Mouse (Mus musculus) CH12.LX (cell line): ENCODE results near the gene Gins1. TPM values are rescaled to one million over a fixed set of nuclear protein-coding genes. Genes with fewer than 3 reads are reported as not detected.

Source experiments
- DNase-seq: peaks from one replicate; pipeline ENCODE4 v3.0.0-alpha.2; 2013; ENCODE audit errors: extremely low read depth
- H3K27ac ChIP-seq: 2 replicates; pipeline ENCODE4 v1.5.1; 2012; ENCODE audit warnings: low read depth, mild to moderate bottlenecking, control low read depth, moderate library complexity; ENCODE audit not compliant: insufficient read depth
- H3K27me3 ChIP-seq: replicated peaks from 2 replicates; pipeline ENCODE3; 2012; ENCODE audit warnings: inconsistent platforms
- H3K36me3 ChIP-seq, 2 experiments: replicated peaks in 1 of 2; 2 replicates each; pipeline versions ENCODE3 to v1.6.1; 2012; ENCODE audit warnings: inconsistent platforms in 1 of 2, low read length in 1 of 2, mild to moderate bottlenecking in 1 of 2, mixed read lengths in 1 of 2, moderate library complexity in 1 of 2; ENCODE audit not compliant: control insufficient read depth in 1 of 2, insufficient read depth in 1 of 2
- H3K4me1 ChIP-seq, 2 experiments: 2 replicates each; pipeline ENCODE4 v1.6.1; 2012; ENCODE audit warnings: inconsistent platforms in 1 of 2, moderate library complexity in 1 of 2; ENCODE audit not compliant: insufficient read depth in 2 of 2, control insufficient read depth in 1 of 2
- H3K4me2 ChIP-seq: 2 replicates; pipeline ENCODE4 v1.6.1; 2012; ENCODE audit warnings: low read depth, mild to moderate bottlenecking, control low read depth; ENCODE audit not compliant: poor library complexity, insufficient read depth, severe bottlenecking
- H3K4me3 ChIP-seq, 3 experiments: fragments of 150-350 bp in 1 of 3; sonication (generic) in 1 of 3; replicated peaks in 1 of 3; 2 replicates each; pipeline versions ENCODE3 to v1.5.1; 2011 to 2012; ENCODE audit warnings: low read depth in 2 of 3, low read length in 2 of 3, mild to moderate bottlenecking in 2 of 3, moderate library complexity in 2 of 3, control low read depth in 1 of 3, improper control_type of control experiment in 1 of 3, inconsistent platforms in 1 of 3, mixed read lengths in 1 of 3; ENCODE audit not compliant: poor library complexity in 1 of 3
- H3K79me2 ChIP-seq: replicated peaks from 2 replicates; pipeline ENCODE4 v1.6.1; 2012; ENCODE audit warnings: mild to moderate bottlenecking, moderate library complexity; ENCODE audit not compliant: control insufficient read depth, poor library complexity, insufficient read depth, severe bottlenecking; ENCODE audit errors: extremely low read depth
- H3K9ac ChIP-seq: 2 replicates; pipeline ENCODE4 v1.6.1; 2012; ENCODE audit warnings: low read depth, mild to moderate bottlenecking, control low read depth, moderate library complexity; ENCODE audit not compliant: insufficient read depth
- H3K9me3 ChIP-seq: replicated peaks from 2 replicates; pipeline ENCODE3; 2012; ENCODE audit warnings: low read length, inconsistent platforms, mixed read lengths
- CHD1 ChIP-seq: IDR thresholded peaks from 2 replicates; pipeline ENCODE4 v1.6.1; 2012; ENCODE audit warnings: low read depth, low read length, improper control_type of control experiment, inconsistent platforms
- CTCF ChIP-seq, 2 experiments: IDR thresholded peaks in 1 of 2; conservative IDR thresholded peaks in 1 of 2; 2 replicates each; pipeline ENCODE4 v1.5.1; 2011 to 2012; ENCODE audit warnings: low read depth in 2 of 2, low read length in 2 of 2, improper control_type of control experiment in 1 of 2, inconsistent platforms in 1 of 2, mild to moderate bottlenecking in 1 of 2, moderate library complexity in 1 of 2
- ELF1 ChIP-seq: IDR thresholded peaks from 2 replicates; pipeline ENCODE4 v1.6.1; 2014; ENCODE audit warnings: low read depth, mild to moderate bottlenecking, inconsistent platforms, low read length, improper control_type of control experiment
- EP300 ChIP-seq: IDR thresholded peaks from 2 replicates; pipeline ENCODE4 v1.6.1; 2011; ENCODE audit warnings: low read length, improper control_type of control experiment
- GABPA ChIP-seq: IDR thresholded peaks from 2 replicates; pipeline ENCODE4 v1.6.1; 2012; ENCODE audit warnings: low read depth, low read length, improper control_type of control experiment, inconsistent platforms; ENCODE audit not compliant: insufficient replicate concordance
- IRF4 ChIP-seq: IDR thresholded peaks from 2 replicates; pipeline ENCODE4 v1.6.1; 2014; ENCODE audit warnings: low read depth, mild to moderate bottlenecking, inconsistent platforms, low read length, improper control_type of control experiment
- JUN ChIP-seq: IDR thresholded peaks from 2 replicates; pipeline ENCODE4 v1.6.1; 2011; ENCODE audit warnings: low read depth, mild to moderate bottlenecking, low read length, improper control_type of control experiment, moderate library complexity; ENCODE audit not compliant: insufficient read depth
- KAT2A ChIP-seq: IDR thresholded peaks from 2 replicates; pipeline ENCODE4 v1.6.1; 2012; ENCODE audit warnings: low read length, improper control_type of control experiment, inconsistent platforms; ENCODE audit not compliant: insufficient replicate concordance
- MAFK ChIP-seq: IDR thresholded peaks from 2 replicates; pipeline ENCODE4 v1.6.1; 2011; ENCODE audit warnings: low read length, improper control_type of control experiment; ENCODE audit not compliant: insufficient replicate concordance
- MEF2A ChIP-seq: IDR thresholded peaks from 2 replicates; pipeline ENCODE4 v1.6.1; 2014; ENCODE audit warnings: low read depth, mild to moderate bottlenecking, inconsistent platforms, low read length, improper control_type of control experiment, borderline replicate concordance
- MXI1 ChIP-seq: IDR thresholded peaks from 2 replicates; pipeline ENCODE4 v1.6.1; 2011; ENCODE audit warnings: mild to moderate bottlenecking, low read depth, low read length, improper control_type of control experiment
- MYC ChIP-seq: IDR thresholded peaks from 2 replicates; pipeline ENCODE4 v1.6.1; 2011; ENCODE audit warnings: low read depth, mild to moderate bottlenecking, improper control_type of control experiment, low read length
- NRF1 ChIP-seq: IDR thresholded peaks from 2 replicates; pipeline ENCODE4 v1.6.1; 2014; ENCODE audit warnings: low read depth, mild to moderate bottlenecking, inconsistent platforms, low read length, improper control_type of control experiment, moderate library complexity
- PAX5 ChIP-seq: IDR thresholded peaks from 2 replicates; pipeline ENCODE4 v1.6.1; 2012; ENCODE audit warnings: low read length, inconsistent platforms, mixed read lengths
- POLR2A ChIP-seq: IDR thresholded peaks from 2 replicates; pipeline ENCODE4 v1.6.1; 2011; ENCODE audit warnings: low read depth, mild to moderate bottlenecking, improper control_type of control experiment, low read length
- POLR2AphosphoS2 ChIP-seq: IDR thresholded peaks from 2 replicates; pipeline ENCODE4 v1.6.1; 2011; ENCODE audit warnings: low read depth, low read length, improper control_type of control experiment
- RAD21 ChIP-seq: IDR thresholded peaks from 2 replicates; pipeline ENCODE4 v1.6.1; 2011; ENCODE audit warnings: low read depth, mild to moderate bottlenecking, low read length, improper control_type of control experiment, moderate library complexity
- SMC3 ChIP-seq: IDR thresholded peaks from 2 replicates; pipeline ENCODE4 v1.6.1; 2011; ENCODE audit warnings: low read depth, low read length, improper control_type of control experiment
- TCF12 ChIP-seq: IDR thresholded peaks from 2 replicates; pipeline ENCODE4 v1.6.1; 2014; ENCODE audit warnings: low read depth, mild to moderate bottlenecking, inconsistent platforms, low read length, improper control_type of control experiment
- UBTF ChIP-seq: IDR thresholded peaks from 2 replicates; pipeline ENCODE4 v1.6.1; 2012; ENCODE audit warnings: low read depth, mild to moderate bottlenecking, inconsistent platforms, low read length, improper control_type of control experiment, moderate library complexity
- USF2 ChIP-seq: conservative IDR thresholded peaks from 2 replicates; pipeline ENCODE4 v1.6.1; 2011; ENCODE audit warnings: low read depth, low read length, improper control_type of control experiment
- ZC3H11A ChIP-seq: IDR thresholded peaks from 2 replicates; pipeline ENCODE4 v1.6.1; 2012; ENCODE audit warnings: low read depth, mild to moderate bottlenecking, inconsistent platforms, low read length, improper control_type of control experiment
- ZMIZ1 ChIP-seq: IDR thresholded peaks from 2 replicates; pipeline ENCODE4 v1.6.1; 2012; ENCODE audit warnings: low read depth, mild to moderate bottlenecking, inconsistent platforms, low read length, improper control_type of control experiment
- dilution Hi-C: fragments of 300-500 bp; cut with MboI; formaldehyde crosslinking; loops from 2 replicates; pipeline ENCODE4 v1.14.3; 2020; ENCODE audit warnings: low sequenced_read_pairs; ENCODE audit not compliant: extremely low pct_unique_long_range_greater_than_20kb, extremely low pct_ligation_motif_present
- in situ Hi-C: fragments of 300-500 bp; cut with MboI; formaldehyde crosslinking; loops from 3 replicates; pipeline ENCODE4 v1.14.3; 2019; ENCODE audit warnings: low sequenced_read_pairs, low pct_ligation_motif_present, low pct_unique_long_range_greater_than_20kb, mixed read lengths
- polyA plus RNA-seq: library from polyadenylated mRNA; unstranded; fragments of >175 nt; gene quantifications from 2 replicates; pipeline ENCODE4 v1.2.1, GENCODE M21; 2012; ENCODE audit warnings: low read depth; ENCODE audit not compliant: insufficient read length
- total RNA-seq, 2 experiments: library from RNA; depleted of rRNA; stranded (reverse); fragments of 300-350 nt in 1 of 2; fragments of >200 nt in 1 of 2; gene quantifications; 2 replicates each; pipeline ENCODE4 v1.2.3; 2012 to 2014

Gene Gins1
- total and polyA plus RNA-seq, 3 experiments: 41.4 to 76.7 (median 65.9) TPM

- dilution Hi-C loops: no loop called here
- H3K9ac ChIP-seq: no peak overlapping the region
- H3K36me3 ChIP-seq: peaks cover 3 to 11% of the 10 kb centered on the region in 2 experiments
- H3K27ac ChIP-seq: no peak overlapping the region
- no peak overlapping the region for H3K4me2 ChIP-seq
- H3K79me2 ChIP-seq: no peaks in the 10 kb centered on the region
- H3K27me3 ChIP-seq: no peaks in the 10 kb centered on the region
- H3K4me1 ChIP-seq: no peaks in the 10 kb centered on the region
- no peak for DNase-seq
- in situ Hi-C loops: no loop called here
- TF ChIP-seq ZMIZ1 (no peak), EP300 (no peak), CHD1 (no peak), POLR2A (no peak), KAT2A (no peak), MXI1 (no peak), ELF1 (no peak), RAD21 (no peak), MAFK (no peak), JUN (no peak), UBTF (no peak), PAX5 (no peak), MEF2A (no peak), GABPA (no peak), CTCF (conservative IDR thresholded peaks at IDR 0.05 in 1 of 2, IDR thresholded peaks at IDR 0.05 in 1 of 2; ENCODE audit: low read depth in 2 of 2, low read length in 2 of 2) (no peak), MYC (no peak), USF2 (no peak)
- no peak overlapping the region for H3K4me3 ChIP-seq
- H3K9me3 ChIP-seq: no peaks in the 10 kb centered on the region
Measured at GRCm38 (mm10) chr2:150969231-150969630, 64.0 kb downstream of the Gins1 start.

- Histone ChIP-seq H3K27ac (no peak overlapping the region), H3K4me2 (no peak overlapping the region), H3K9ac (no peak overlapping the region), H3K9me3 (no peaks in the 10 kb centered on the region), H3K4me3 (no peak overlapping the region), H3K27me3 (no peaks in the 10 kb centered on the region), H3K79me2 (no peaks in the 10 kb centered on the region), H3K36me3 (peaks cover 3 to 11% of the 10 kb centered on the region in 2 experiments), H3K4me1 (peaks cover 2 to 5% of the 10 kb centered on the region in 2 experiments; a peak in 1 of 4 replicates)
- no peak for DNase-seq
- in situ Hi-C loops: no loop called here
- dilution Hi-C loops: no loop called here
- TF ChIP-seq CHD1: no peak
- no peak for TF ChIP-seq IRF4
- no peak for TF ChIP-seq TCF12
- no peak for TF ChIP-seq ELF1
- TF ChIP-seq POLR2AphosphoS2: no peak
- TF ChIP-seq RAD21: no peak
- no peak for TF ChIP-seq ZC3H11A
- no peak for TF ChIP-seq SMC3
- TF ChIP-seq ZMIZ1: no peak
- no peak for TF ChIP-seq PAX5
- no peak for TF ChIP-seq NRF1
- TF ChIP-seq, all 38 proteins: peak for 0
Measured at GRCm38 (mm10) chr2:150971856-150972255, 66.7 kb downstream of the Gins1 start.
